ENCODE assay signal across 11 mouse cellular contexts in the genomic region with DNA sequence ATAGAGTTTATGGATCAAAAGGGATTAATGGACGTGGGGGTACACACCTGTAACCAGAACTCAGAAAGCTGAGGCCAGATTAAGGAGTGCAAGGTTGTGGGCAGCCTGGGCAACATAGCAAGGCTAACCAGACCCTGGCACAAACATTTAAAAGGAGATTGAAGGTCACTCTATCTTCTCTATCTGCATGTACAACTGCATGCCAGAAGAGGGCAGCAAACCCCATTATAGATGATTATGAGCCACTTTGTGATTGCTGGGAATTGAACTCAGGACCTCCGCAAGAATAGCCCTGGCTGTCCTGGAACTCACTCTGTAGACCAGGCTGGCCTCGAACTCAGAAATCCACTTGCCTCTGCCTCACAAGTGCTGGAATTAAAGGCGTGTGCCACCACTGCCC. TPM values are rescaled to one million over a fixed set of nuclear protein-coding genes. Genes with fewer than 3 reads are reported as not detected.
DNase-seq lines count a peak whose midpoint lies in the region; ATAC-seq and TF ChIP-seq lines count a peak whose summit lies in the region.
"Had no signal": no experiment of that assay in that cellular context is flagged by ENCODE, and none has a peak within 500 bp of the region (broad histone marks: within the 10 kb centered on the region; RNA-seq: fewer than 3 reads in every experiment).

No protein-coding gene starts in this region.

- no peak overlapping the region for H3K9ac ChIP-seq in heart, adult 2 months (ENCODE audit: low read depth, low read length)
- H3K9ac ChIP-seq: hindbrain, embryonic 15.5 days; limb, embryonic 15.5 days had no signal

- no peak for TF ChIP-seq POLR2A in heart, adult 2 months (IDR thresholded peaks at IDR 0.05; ENCODE audit: insufficient read depth, low read depth, low read length)

- H3K36me3 ChIP-seq in heart, adult 2 months (ENCODE audit: control insufficient read depth, insufficient read depth, low read length) = no peaks in the 10 kb centered on the region
- H3K36me3 ChIP-seq: forebrain, embryonic 10.5 days; hindbrain, embryonic 15.5 days; limb, embryonic 15.5 days had no signal

- peak; percentile 48; the same call in 1 of the 2 replicates for ATAC-seq in granulocyte monocyte progenitor cell, adult 5-6 weeks (replicated peaks; ENCODE audit: poor library complexity, severe bottlenecking)

- H3K4me1 ChIP-seq in heart, adult 2 months (ENCODE audit: control insufficient read depth, insufficient read depth, low read length) = no peaks in the 10 kb centered on the region
- H3K4me1 ChIP-seq: forebrain, embryonic 10.5 days; hindbrain, embryonic 15.5 days; limb, embryonic 15.5 days had no signal

- 66% methylated on average over 4 of the region's 4 CpGs for WGBS in heart, adult 2 months

- peak; percentile 75 for TF ChIP-seq CTCF in heart, adult 2 months (IDR thresholded peaks at IDR 0.05)

- H3K4me3 ChIP-seq in heart, adult 2 months = no peak overlapping the region
- H3K4me3 ChIP-seq: forebrain, embryonic 10.5 days; hindbrain, embryonic 15.5 days; limb, embryonic 15.5 days had no signal

- no peaks in the 10 kb centered on the region for H3K27me3 ChIP-seq in heart, adult 2 months (ENCODE audit: control insufficient read depth, insufficient read depth, low read length)
- H3K27me3 ChIP-seq: hindbrain, embryonic 15.5 days; limb, embryonic 15.5 days had no signal

- TF ChIP-seq EP300 in heart, adult 2 months (IDR thresholded peaks at IDR 0.05; ENCODE audit: insufficient read depth, low read depth, low read length) = no peak

- DNase-seq in heart, adult 2 months = no peak
- DNase-seq in heart, adult 18-20 months = no peak
- DNase-seq in thymus, postnatal 0 days (ENCODE audit: low spot score) = peak; percentile 16
- no peak for DNase-seq in thymus, postnatal 36 days
- peak; percentile 35 for DNase-seq in thymus, postnatal 4 days
- no peak for DNase-seq in layer of hippocampus, postnatal 25 days (ENCODE audit: extremely low spot score in 1 of 2, low spot score in 1 of 2)
- DNase-seq in cerebellum, adult 18-20 months = no peak

- intact Hi-C loops in heart, adult 2 months (cut with DNase I) = loop anchor here (5.0 kb wide), 1 partner anchor 170 kb away; no protein-coding TSS in a partner anchor

- no peaks in the 10 kb centered on the region for H3K79me2 ChIP-seq in heart, adult 2 months (replicated peaks; ENCODE audit: control insufficient read depth, insufficient read depth, low read length)

- H3K27ac ChIP-seq in heart, adult 2 months = no peak overlapping the region
- H3K27ac ChIP-seq: forebrain, embryonic 10.5 days; hindbrain, embryonic 15.5 days; limb, embryonic 15.5 days had no signal

RNA-seq across cellular contexts. Expression of a gene that starts 11.5 kb away (rescaled TPM):
- total RNA-seq in heart, adult 2 months (2021) = 10 to 100 TPM; 19.8 to 20.2 TPM
- polyA plus RNA-seq in heart, adult 2 months (2012; rRNA removed) = 28.0 and 44.1 TPM in 2 replicates
- 10 to 100 TPM; 18.3 to 20.0 TPM for total RNA-seq in heart, adult 18-20 months (2021)
- polyA plus RNA-seq in thymus, postnatal 0 days (2015; fragmentation: Nextera tagmentation; extraction: Ambion mirVana) = 148 and 163 TPM in 2 replicates
- total RNA-seq in granulocyte monocyte progenitor cell, adult 5-6 weeks (2014; fragmentation: Nextera tagmentation) = 172 and 175 TPM in 2 replicates
- total RNA-seq in granulocyte monocyte progenitor cell, adult 5-6 weeks (2017) = 170 and 173 TPM in 2 replicates
- total RNA-seq in layer of hippocampus, postnatal 25 days (2021) = 10 to 100 TPM; 44.5 to 44.9 TPM

RNA-seq across cellular contexts. Expression of a gene that starts 16.7 kb away (rescaled TPM):
- 100 to 1,000 TPM; 168 to 177 TPM for total RNA-seq in heart, adult 2 months (2021)
- polyA plus RNA-seq in heart, adult 2 months (2012; rRNA removed) = 64.7 and 126 TPM in 2 replicates
- total RNA-seq in heart, adult 18-20 months (2021) = 100 to 1,000 TPM; 160 to 170 TPM
- polyA plus RNA-seq in thymus, postnatal 0 days (2015; fragmentation: Nextera tagmentation; extraction: Ambion mirVana) = 1,265 and 1,278 TPM in 2 replicates
- total RNA-seq in granulocyte monocyte progenitor cell, adult 5-6 weeks (2014; fragmentation: Nextera tagmentation) = 482 and 644 TPM in 2 replicates
- 590 and 678 TPM in 2 replicates for total RNA-seq in granulocyte monocyte progenitor cell, adult 5-6 weeks (2017)
- total RNA-seq in layer of hippocampus, postnatal 25 days (2021) = 100 to 1,000 TPM; 329 to 353 TPM

RNA-seq across cellular contexts. Expression of a gene that starts 38.6 kb away (rescaled TPM):
- 100 to 1,000 TPM; 110 TPM for total RNA-seq in heart, adult 2 months (2021)
- 116 and 124 TPM in 2 replicates for polyA plus RNA-seq in heart, adult 2 months (2012; rRNA removed)
- total RNA-seq in heart, adult 18-20 months (2021) = 100 to 1,000 TPM; 114 to 148 TPM
- polyA plus RNA-seq in thymus, postnatal 0 days (2015; fragmentation: Nextera tagmentation; extraction: Ambion mirVana) = 603 and 612 TPM in 2 replicates
- 100 and 137 TPM in 2 replicates for total RNA-seq in granulocyte monocyte progenitor cell, adult 5-6 weeks (2014; fragmentation: Nextera tagmentation)
- total RNA-seq in granulocyte monocyte progenitor cell, adult 5-6 weeks (2017) = 136 and 149 TPM in 2 replicates
- total RNA-seq in layer of hippocampus, postnatal 25 days (2021) = 100 to 1,000 TPM; 134 to 165 TPM

RNA-seq across cellular contexts. Expression of a gene that starts 50.9 kb away (rescaled TPM):
- 10 to 100 TPM; 74.6 to 80.1 TPM for total RNA-seq in heart, adult 2 months (2021)
- 33.9 and 40.2 TPM in 2 replicates for polyA plus RNA-seq in heart, adult 2 months (2012; rRNA removed)
- total RNA-seq in heart, adult 18-20 months (2021) = 10 to 100 TPM; 81.0 to 83.5 TPM
- 81.2 and 85.3 TPM in 2 replicates for polyA plus RNA-seq in thymus, postnatal 0 days (2015; fragmentation: Nextera tagmentation; extraction: Ambion mirVana)
- total RNA-seq in granulocyte monocyte progenitor cell, adult 5-6 weeks (2014; fragmentation: Nextera tagmentation) = 49.9 and 57.2 TPM in 2 replicates
- 46.9 and 63.8 TPM in 2 replicates for total RNA-seq in granulocyte monocyte progenitor cell, adult 5-6 weeks (2017)
- total RNA-seq in layer of hippocampus, postnatal 25 days (2021) = 10 to 100 TPM; 49.6 to 59.0 TPM

RNA-seq across cellular contexts. Expression of a gene that starts 51.1 kb away (rescaled TPM):
- total RNA-seq in heart, adult 2 months (2021) = 10 to 100 TPM; 16.5 to 20.3 TPM
- polyA plus RNA-seq in heart, adult 2 months (2012; rRNA removed) = 15.4 and 17.1 TPM in 2 replicates
- 10 to 100 TPM; 16.1 to 19.0 TPM for total RNA-seq in heart, adult 18-20 months (2021)
- 20.1 and 20.9 TPM in 2 replicates for polyA plus RNA-seq in thymus, postnatal 0 days (2015; fragmentation: Nextera tagmentation; extraction: Ambion mirVana)
- 34.1 and 43.3 TPM in 2 replicates for total RNA-seq in granulocyte monocyte progenitor cell, adult 5-6 weeks (2014; fragmentation: Nextera tagmentation)
- 28.2 and 31.8 TPM in 2 replicates for total RNA-seq in granulocyte monocyte progenitor cell, adult 5-6 weeks (2017)
- 10 to 100 TPM; 60.0 to 75.4 TPM for total RNA-seq in layer of hippocampus, postnatal 25 days (2021)

Comparison
In these comparisons a context has a peak if more than half of its experiments do, and no peak if none do; other contexts are left out.
1. DNase-seq: peak in thymus, postnatal 0 days (single experiment) and thymus, postnatal 4 days (single experiment); none in heart, adult 2 months (0 of 2), heart, adult 18-20 months (0 of 2), thymus, postnatal 36 days (0 of 2), layer of hippocampus, postnatal 25 days (0 of 2) and cerebellum, adult 18-20 months (0 of 2).